Mouse (Mus musculus) R1 (cell line): Measurements from ENCODE around the gene Ddah2.

Experiments
- DNase-seq: peaks from one replicate; pipeline ENCODE4 v3.0.0-alpha.2; 2018; ENCODE audit warnings: low read depth, low spot score

Ddah2 gene

GRCm38 (mm10) chr17:35077285-35077684 is 18.4 kb downstream of the Ddah2 start:
- DNase-seq = peak; percentile 40

- no peak for DNase-seq
These were observed 19.0 kb downstream of the Ddah2 start, which contains the start of gene Ly6g6d for GRCm38 (mm10) chr17:35077786-35078233. TSS of gene Ly6g6d (minus strand) at chr17:35078065.

- no peak for DNase-seq
These were observed 20.9 kb downstream of the Ddah2 start for GRCm38 (mm10) chr17:35079778-35080177.

- DNase-seq = no peak
These were observed 21.4 kb downstream of the Ddah2 start for GRCm38 (mm10) chr17:35080248-35080647.

- DNase-seq = no peak
These were observed 21.9 kb downstream of the Ddah2 start for GRCm38 (mm10) chr17:35080710-35081109.

- DNase-seq = no peak
These were observed 24.2 kb downstream of the Ddah2 start for GRCm38 (mm10) chr17:35082841-35083576.

- no peak for DNase-seq
These were observed 25.2 kb downstream of the Ddah2 start for GRCm38 (mm10) chr17:35083929-35084497.

- no peak for DNase-seq
These were observed 26.5 kb downstream of the Ddah2 start, which contains the start of gene Ly6g6f for GRCm38 (mm10) chr17:35085208-35085865. TSS of gene Ly6g6f (minus strand) at chr17:35085610.

- peak; percentile 46 for DNase-seq
These were observed 29.3 kb downstream of the Ddah2 start for GRCm38 (mm10) chr17:35088151-35088550.

GRCm38 (mm10) chr17:35088825-35089644 is 30.2 kb downstream of the Ddah2 start, which contains the start of gene Abhd16a:
TSS of gene Abhd16a (plus strand) at chr17:35089263.
- DNase-seq = peak; percentile 95

- no peak for DNase-seq
These were observed 31.5 kb downstream of the Ddah2 start for GRCm38 (mm10) chr17:35090166-35090932.

GRCm38 (mm10) chr17:35092403-35093198 is 33.8 kb downstream of the Ddah2 start:
- DNase-seq = no peak

GRCm38 (mm10) chr17:35094475-35095365 is 35.9 kb downstream of the Ddah2 start:
- no peak for DNase-seq

- DNase-seq = no peak
These were observed 37.8 kb downstream of the Ddah2 start for GRCm38 (mm10) chr17:35096597-35096996.

- DNase-seq = no peak
These were observed 38.4 kb downstream of the Ddah2 start for GRCm38 (mm10) chr17:35097164-35097655.

- no peak for DNase-seq
These were observed 41.4 kb downstream of the Ddah2 start for GRCm38 (mm10) chr17:35100196-35100765.

- DNase-seq = no peak
These were observed 42.3 kb downstream of the Ddah2 start for GRCm38 (mm10) chr17:35101161-35101560.

GRCm38 (mm10) chr17:35102299-35102698 is 43.5 kb downstream of the Ddah2 start:
- DNase-seq = no peak
